Mouse (Mus musculus) G1E (cell line): ENCODE measurements at regions not wholly inside any gene's neighbourhood (a gene's known extent, or its start where the extent isn't known, plus 50 kb on each side); places are given as distances from the start of the nearest gene placed in this dataset.

ENCODE experiments used
- ATAC-seq: 2 replicates; pipeline ENCODE4 v1.8.0; 2016; ENCODE audit warnings: mild to moderate bottlenecking; ENCODE audit not compliant: insufficient number of reproducible peaks, poor library complexity, low FRiP score, severe bottlenecking; ENCODE audit errors: extremely low read depth
- DNase-seq: peaks from one replicate; pipeline ENCODE4 v3.0.0; 2012; ENCODE audit warnings: low spot score
- H3K27me3 ChIP-seq: 2 replicates; pipeline ENCODE4 v1.6.1; 2012; ENCODE audit warnings: mild to moderate bottlenecking, low read length, inconsistent platforms; ENCODE audit not compliant: insufficient read depth
- H3K36me3 ChIP-seq: replicated peaks from 2 replicates; pipeline ENCODE3; 2012; ENCODE audit warnings: mild to moderate bottlenecking, inconsistent platforms
- H3K4me1 ChIP-seq: 2 replicates; pipeline ENCODE4 v1.6.1; 2012; ENCODE audit warnings: low read depth, low read length, inconsistent platforms, mixed read lengths; ENCODE audit not compliant: insufficient read depth
- H3K4me3 ChIP-seq: 2 replicates; pipeline ENCODE4 v1.5.1; 2012; ENCODE audit warnings: low read depth, mild to moderate bottlenecking, inconsistent platforms, low read length, moderate library complexity, mixed read lengths
- H3K9me3 ChIP-seq: replicated peaks from 2 replicates; pipeline ENCODE4 v1.6.1; 2012; ENCODE audit warnings: inconsistent platforms
- CTCF ChIP-seq: IDR thresholded peaks from 2 replicates; pipeline ENCODE4 v1.5.1; 2012; ENCODE audit warnings: low read depth, low read length, inconsistent platforms, mixed read lengths
- GATA1 ChIP-seq: IDR thresholded peaks from 2 replicates; pipeline ENCODE4 v1.6.1; 2012; ENCODE audit warnings: borderline replicate concordance, low read length, inconsistent platforms, mixed read lengths
- GATA2 ChIP-seq: IDR thresholded peaks from 2 replicates; pipeline ENCODE4 v1.6.1; 2012; ENCODE audit warnings: low read depth, low read length, inconsistent platforms, borderline replicate concordance
- POLR2AphosphoS5 ChIP-seq: IDR thresholded peaks from 2 replicates; pipeline ENCODE4 v1.6.1; 2012; ENCODE audit warnings: low read depth, low read length, inconsistent platforms; ENCODE audit not compliant: insufficient replicate concordance
- TAL1 ChIP-seq: conservative IDR thresholded peaks from 2 replicates; pipeline ENCODE4 v1.6.1; 2012; ENCODE audit warnings: low read depth, low read length, inconsistent platforms, mixed read lengths

GRCm38 (mm10) chr12:92193199-92193933 lies 344.4 kb upstream of the Sel1l start:
- Histone ChIP-seq H3K27me3 (no peaks in the 10 kb centered on the region), H3K4me3 (no peak overlapping the region), H3K9me3 (no peaks in the 10 kb centered on the region), H3K4me1 (no peaks in the 10 kb centered on the region), H3K36me3 (no peaks in the 10 kb centered on the region)
- TF ChIP-seq GATA2: no peak
- no peak for TF ChIP-seq GATA1
- TF ChIP-seq POLR2AphosphoS5: no peak
- no peak for TF ChIP-seq TAL1
- no peak for TF ChIP-seq CTCF
- DNase-seq: no peak
- no peak for ATAC-seq

- Histone ChIP-seq H3K9me3 (no peaks in the 10 kb centered on the region), H3K4me1 (no peaks in the 10 kb centered on the region), H3K36me3 (no peaks in the 10 kb centered on the region), H3K4me3 (no peak overlapping the region), H3K27me3 (no peaks in the 10 kb centered on the region)
- no peak for TF ChIP-seq GATA2
- TF ChIP-seq POLR2AphosphoS5: no peak
- no peak for TF ChIP-seq GATA1
- no peak for TF ChIP-seq CTCF
- TF ChIP-seq TAL1: no peak
- DNase-seq (no peak), ATAC-seq (no peak)
Observed at GRCm38 (mm10) chr12:92189022-92189421, 340.1 kb upstream of the Sel1l start.

- no peak for DNase-seq
- H3K4me3 ChIP-seq: no peak overlapping the region
- ATAC-seq: no peak
- H3K36me3 ChIP-seq: no peaks in the 10 kb centered on the region
- no peaks in the 10 kb centered on the region for H3K27me3 ChIP-seq
- H3K4me1 ChIP-seq: no peaks in the 10 kb centered on the region
- TF ChIP-seq GATA1 (no peak), GATA2 (no peak), POLR2AphosphoS5 (no peak), TAL1 (no peak), CTCF (no peak)
- H3K9me3 ChIP-seq: no peaks in the 10 kb centered on the region
Observed at GRCm38 (mm10) chr12:92187133-92187482, 338.2 kb upstream of the Sel1l start.

GRCm38 (mm10) chr12:92186448-92187132 lies 337.6 kb upstream of the Sel1l start:
- TF ChIP-seq GATA2: no peak
- no peak for TF ChIP-seq GATA1
- no peak for TF ChIP-seq POLR2AphosphoS5
- no peak for TF ChIP-seq CTCF
- no peak for TF ChIP-seq TAL1
- Histone ChIP-seq H3K27me3 (no peaks in the 10 kb centered on the region), H3K4me1 (no peaks in the 10 kb centered on the region), H3K36me3 (no peaks in the 10 kb centered on the region), H3K4me3 (no peak overlapping the region), H3K9me3 (no peaks in the 10 kb centered on the region)
- DNase-seq: no peak
- no peak for ATAC-seq

GRCm38 (mm10) chr12:92179292-92179691 lies 330.3 kb upstream of the Sel1l start:
- H3K4me3 ChIP-seq: no peak overlapping the region
- H3K4me1 ChIP-seq: no peaks in the 10 kb centered on the region
- no peaks in the 10 kb centered on the region for H3K9me3 ChIP-seq
- no peaks in the 10 kb centered on the region for H3K27me3 ChIP-seq
- ATAC-seq (no peak), DNase-seq (no peak)
- TF ChIP-seq CTCF (no peak), GATA2 (no peak), GATA1 (no peak), POLR2AphosphoS5 (no peak), TAL1 (no peak)
- H3K36me3 ChIP-seq: no peaks in the 10 kb centered on the region

GRCm38 (mm10) chr12:92156726-92157125 lies 307.8 kb upstream of the Sel1l start:
- DNase-seq: no peak
- H3K4me1 ChIP-seq: no peaks in the 10 kb centered on the region
- H3K4me3 ChIP-seq: no peak overlapping the region
- TF ChIP-seq TAL1: no peak
- no peak for TF ChIP-seq POLR2AphosphoS5
- H3K27me3 ChIP-seq: no peaks in the 10 kb centered on the region
- H3K36me3 ChIP-seq: no peaks in the 10 kb centered on the region
- ATAC-seq: no peak
- no peaks in the 10 kb centered on the region for H3K9me3 ChIP-seq
